Comparison of ENCODE assay signal across 11 mouse cellular contexts in genomic region chr7:115844431-115844830, GRCm38 (mm10).
DNase-seq lines count a peak whose midpoint lies in the region; ATAC-seq and TF ChIP-seq lines count a peak whose summit lies in the region.
"Had no signal": no experiment of that assay in that cellular context is flagged by ENCODE, and none has a peak within 500 bp of the region (broad histone marks: within the 10 kb centered on the region; RNA-seq: fewer than 3 reads in every experiment).

No protein-coding gene starts in this region.

- peak overlapping the region; percentile 8; the same call in 1 of the 2 replicates for H3K4me3 ChIP-seq in lung, embryonic 14.5 days (ENCODE audit: low read depth, low read length)
- H3K4me3 ChIP-seq in lung, adult 2 months (replicated peaks; ENCODE audit: extremely low read depth, low read depth, low read length) = no peak overlapping the region
- H3K4me3 ChIP-seq: forebrain, embryonic 15.5 days had no signal

- TF ChIP-seq POLR2A in lung, adult 2 months (IDR thresholded peaks at IDR 0.05; ENCODE audit: borderline replicate concordance, extremely low read depth, low read depth, low read length) = no peak

- H3K9ac ChIP-seq in lung, embryonic 14.5 days = no peak overlapping the region
- H3K9ac ChIP-seq: forebrain, embryonic 15.5 days had no signal

- no peaks in the 10 kb centered on the region for H3K36me3 ChIP-seq in lung, embryonic 14.5 days (ENCODE audit: insufficient read depth)
- H3K36me3 ChIP-seq: forebrain, embryonic 15.5 days had no signal

- no peak overlapping the region for H3K4me2 ChIP-seq in lung, embryonic 14.5 days
- H3K4me2 ChIP-seq: forebrain, embryonic 15.5 days had no signal

- no peaks in the 10 kb centered on the region for H3K4me1 ChIP-seq in lung, embryonic 14.5 days (ENCODE audit: insufficient read depth)
- H3K4me1 ChIP-seq in lung, adult 2 months (ENCODE audit: control insufficient read depth, insufficient read depth, low read length) = no peaks in the 10 kb centered on the region
- H3K4me1 ChIP-seq: forebrain, embryonic 15.5 days had no signal

- 84% methylated on average over 6 of the region's 6 CpGs for WGBS in lung, embryonic 14.5 days
- 80% methylated on average over 6 of the region's 6 CpGs for WGBS in lung, adult 2 months

- no peaks in the 10 kb centered on the region for H3K27me3 ChIP-seq in lung, embryonic 14.5 days (ENCODE audit: insufficient read depth, low read length)
- H3K27me3 ChIP-seq: forebrain, embryonic 15.5 days had no signal

- TF ChIP-seq CTCF in lung, embryonic 14.5 days (IDR thresholded peaks at IDR 0.05; ENCODE audit: low read depth) = no peak
- no peak for TF ChIP-seq CTCF in lung, adult 2 months (IDR thresholded peaks at IDR 0.05; ENCODE audit: insufficient read depth, low read length)

- H3K27ac ChIP-seq in lung, embryonic 14.5 days (ENCODE audit: low read depth) = no peak overlapping the region
- H3K27ac ChIP-seq: forebrain, embryonic 15.5 days; kidney, postnatal 0 days had no signal

- H3K9me3 ChIP-seq in lung, embryonic 14.5 days (ENCODE audit: low read depth, low read length) = no peaks in the 10 kb centered on the region
- H3K9me3 ChIP-seq: forebrain, embryonic 15.5 days had no signal

- DNase-seq in lung, embryonic 14.5 days = no peak
- DNase-seq in lung, postnatal 10 days = no peak
- DNase-seq in kidney, adult 9 months = peak; percentile 82
- DNase-seq in spleen, postnatal 10 days (ENCODE audit: low spot score in 2 of 2) = peak; percentile 66 to 68
- DNase-seq in lung, adult 2 months = no peak
- DNase-seq in lung, postnatal 14 days = no peak
- no peak for DNase-seq in retina, postnatal 1 day
- DNase-seq: lung, adult 18-20 months had no signal

- no peak for ATAC-seq in lung, embryonic 14.5 days (ENCODE audit: insufficient read depth)
- ATAC-seq in erythroblast, adult 5-6 weeks (replicated peaks; ENCODE audit: low FRiP score, poor library complexity, severe bottlenecking) = peak; percentile 74
- ATAC-seq: forebrain, embryonic 15.5 days had no signal

Comparison
In these comparisons a context has a peak if more than half of its experiments do, and no peak if none do; other contexts are left out.
1. DNase-seq: peak in kidney, adult 9 months (single experiment) and spleen, postnatal 10 days (2 of 2); none in lung, embryonic 14.5 days (single experiment), lung, postnatal 10 days (single experiment), lung, adult 2 months (single experiment), lung, postnatal 14 days (single experiment) and retina, postnatal 1 day (single experiment).